Mouse (Mus musculus) cerebellum, postnatal 4 days (tissue): ENCODE measurements around the gene Brpf1.

ENCODE experiments used
- DNase-seq, 2 experiments: peaks; one replicate each; pipeline ENCODE4 v3.0.0; 2022; ENCODE audit warnings: low spot score in 2 of 2, mixed read lengths in 1 of 2

Gene Brpf1

GRCm38 (mm10) chr6:113352820-113353219 lies 45.9 kb downstream of the Brpf1 start:
- DNase-seq: no peak

- no peak for DNase-seq
These were observed 46.8 kb downstream of the Brpf1 start for GRCm38 (mm10) chr6:113353696-113354095.

GRCm38 (mm10) chr6:113361476-113361875 lies 54.5 kb downstream of the Brpf1 start:
- no peak for DNase-seq

GRCm38 (mm10) chr6:113362241-113362640 lies 55.3 kb downstream of the Brpf1 start:
- no peak for DNase-seq

GRCm38 (mm10) chr6:113364518-113365135 lies 57.7 kb downstream of the Brpf1 start:
- no peak for DNase-seq

GRCm38 (mm10) chr6:113366639-113367038 lies 59.7 kb downstream of the Brpf1 start:
- DNase-seq: no peak

- no peak for DNase-seq
These were observed 60.6 kb downstream of the Brpf1 start for GRCm38 (mm10) chr6:113367574-113367973.

GRCm38 (mm10) chr6:113368124-113368523 lies 61.2 kb downstream of the Brpf1 start:
- DNase-seq: no peak

- no peak for DNase-seq
These were observed 61.6 kb downstream of the Brpf1 start for GRCm38 (mm10) chr6:113368577-113368976.

GRCm38 (mm10) chr6:113370194-113370929 lies 63.4 kb downstream of the Brpf1 start:
- DNase-seq: no peak

GRCm38 (mm10) chr6:113373491-113373890 lies 66.6 kb downstream of the Brpf1 start:
- no peak for DNase-seq
